Mouse (Mus musculus) embryo, embryonic 11 days (tissue): ENCODE measurements at regions not wholly inside any gene's neighbourhood (a gene's known extent, or its start where the extent isn't known, plus 50 kb on each side); places are given as distances from the start of the nearest gene placed in this dataset.

Source experiments
- DNase-seq: peaks from one replicate; pipeline ENCODE4 v3.0.0-alpha.2; 2015

- no peak for DNase-seq
Observed at GRCm38 (mm10) chr15:40435156-40435555, 301.0 kb downstream of the 9330182O14Rik start.

- peak; percentile 14 for DNase-seq
Observed at GRCm38 (mm10) chr15:40436688-40437087, 302.5 kb downstream of the 9330182O14Rik start.

- no peak for DNase-seq
Observed at GRCm38 (mm10) chr15:40439827-40440226, 305.7 kb downstream of the 9330182O14Rik start.

GRCm38 (mm10) chr15:40448623-40449022, 314.5 kb downstream of the 9330182O14Rik start:
- no peak for DNase-seq

- DNase-seq: no peak
Observed at GRCm38 (mm10) chr15:40453235-40453634, 319.1 kb downstream of the 9330182O14Rik start.

- DNase-seq: no peak
Observed at GRCm38 (mm10) chr15:40475659-40476355, 341.6 kb downstream of the 9330182O14Rik start.

- DNase-seq: no peak
Observed at GRCm38 (mm10) chr15:40480386-40480785, 346.2 kb downstream of the 9330182O14Rik start.

GRCm38 (mm10) chr15:40481239-40481638, 347.1 kb downstream of the 9330182O14Rik start:
- DNase-seq: peak; percentile 28

GRCm38 (mm10) chr15:40485997-40486396, 351.8 kb downstream of the 9330182O14Rik start:
- no peak for DNase-seq

- peak; percentile 8 for DNase-seq
Observed at GRCm38 (mm10) chr15:40501180-40502125, 367.3 kb downstream of the 9330182O14Rik start.

- DNase-seq: peak; percentile 6
Observed at GRCm38 (mm10) chr15:40510826-40511225, 376.7 kb downstream of the 9330182O14Rik start.

GRCm38 (mm10) chr15:40524350-40524749, 390.2 kb downstream of the 9330182O14Rik start:
- no peak for DNase-seq

- no peak for DNase-seq
Observed at GRCm38 (mm10) chr15:40533451-40533873, 399.3 kb downstream of the 9330182O14Rik start.

GRCm38 (mm10) chr15:40561661-40562060, 427.5 kb downstream of the 9330182O14Rik start:
- DNase-seq: no peak

- peak; percentile 7 for DNase-seq
Observed at GRCm38 (mm10) chr15:40565716-40566115, 431.6 kb downstream of the 9330182O14Rik start.

GRCm38 (mm10) chr15:40566481-40566880, 432.3 kb downstream of the 9330182O14Rik start:
- DNase-seq: peak; percentile 56

- no peak for DNase-seq
Observed at GRCm38 (mm10) chr15:40568701-40569100, 434.5 kb downstream of the 9330182O14Rik start.
